Mouse (Mus musculus): ENCODE data around the gene 6430628N08Rik.

DNA sequence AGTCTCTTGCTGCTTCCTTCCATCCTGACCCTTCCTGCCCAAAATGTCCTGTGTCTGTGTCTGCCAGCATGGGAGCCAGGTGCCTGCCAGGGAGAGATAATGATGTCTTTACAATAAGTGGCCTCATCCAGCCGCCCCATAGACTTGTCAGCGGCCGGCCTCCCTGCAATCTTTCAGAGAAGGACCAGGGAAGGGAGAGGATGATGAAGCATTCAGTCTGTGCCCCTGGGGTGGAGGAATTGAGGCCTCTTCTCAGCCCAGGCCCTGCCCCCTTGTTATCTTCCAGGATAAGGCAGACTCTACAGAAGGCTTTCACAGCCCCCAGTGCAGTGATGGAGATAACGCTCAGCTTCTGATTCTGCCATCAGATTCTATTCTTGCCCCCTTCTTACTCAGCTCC is 34.2 kb upstream of the 6430628N08Rik start:
- TF ChIP-seq CTCF (IDR thresholded peaks at IDR 0.05; ENCODE audit: low read depth, low read length), result no peak
- no peak for TF ChIP-seq POLR2A (IDR thresholded peaks at IDR 0.05; ENCODE audit: borderline replicate concordance, low read depth, low read length)

Data from bone marrow macrophage, adult 2 months (primary cell).